Mouse (Mus musculus): Measurements from ENCODE around the gene Nhsl1. TPM values are rescaled to one million over a fixed set of nuclear protein-coding genes. Genes with fewer than 3 reads are reported as not detected.
A peak's percentile ranks its signal among the peaks of the same experiment; 100 is the strongest.
"Not testable (repeated sequence)": the region's sequence is repeated elsewhere in the genome, so short reads cannot be mapped to it uniquely, and the experiment has no call there.

Nhsl1 gene
- polyA plus RNA-seq, 1 experiment from 2014 or later, result 10.9 TPM

- Histone ChIP-seq H3K4me3 (ENCODE audit: low read depth, low read length) (peak overlapping the region; percentile 30), H3K9ac (replicated peaks; ENCODE audit: low read depth, low read length) (0 out of 2 replicates have a peak overlapping the region, but pooled peaks have one; percentile 14), H3K4me2 (replicated peaks; ENCODE audit: low read depth, low read length) (peak overlapping the region; percentile 56), H3K36me3 (ENCODE audit: control insufficient read depth, insufficient read depth, low read length) (no peaks in the 10 kb centered on the region), H3K9me3 (ENCODE audit: control insufficient read depth, low read depth, low read length) (no peaks in the 10 kb centered on the region), H3K27me3 (ENCODE audit: control insufficient read depth, insufficient read depth, low read length) (no peaks in the 10 kb centered on the region), H3K27ac (ENCODE audit: low read length) (no peak overlapping the region), H3K4me1 (ENCODE audit: control insufficient read depth, insufficient read depth, low read length) (no peaks in the 10 kb centered on the region)
- WGBS, result 6% methylated on average over 35 of the region's 35 CpGs
- no peak for ATAC-seq (ENCODE audit: insufficient number of reproducible peaks, insufficient read depth, low FRiP score, low read depth)
These were observed 230.8 kb downstream of the Nhsl1 start for GRCm38 (mm10) chr10:18549321-18550216.

- 85% methylated on average over 9 of the region's 9 CpGs for WGBS
- H3K4me1 ChIP-seq (ENCODE audit: control insufficient read depth, insufficient read depth, low read length); H3K9ac ChIP-seq (replicated peaks; ENCODE audit: low read depth, low read length); H3K4me2 ChIP-seq (replicated peaks; ENCODE audit: low read depth, low read length); ATAC-seq (ENCODE audit: insufficient number of reproducible peaks, insufficient read depth, low FRiP score, low read depth); H3K27ac ChIP-seq (ENCODE audit: low read length); H3K4me3 ChIP-seq (ENCODE audit: low read depth, low read length); H3K9me3 ChIP-seq (ENCODE audit: control insufficient read depth, low read depth, low read length); H3K36me3 ChIP-seq (ENCODE audit: control insufficient read depth, insufficient read depth, low read length); H3K27me3 ChIP-seq (ENCODE audit: control insufficient read depth, insufficient read depth, low read length): not testable (repeated sequence)
These were observed 240.3 kb downstream of the Nhsl1 start for GRCm38 (mm10) chr10:18559076-18559475.

DNA sequence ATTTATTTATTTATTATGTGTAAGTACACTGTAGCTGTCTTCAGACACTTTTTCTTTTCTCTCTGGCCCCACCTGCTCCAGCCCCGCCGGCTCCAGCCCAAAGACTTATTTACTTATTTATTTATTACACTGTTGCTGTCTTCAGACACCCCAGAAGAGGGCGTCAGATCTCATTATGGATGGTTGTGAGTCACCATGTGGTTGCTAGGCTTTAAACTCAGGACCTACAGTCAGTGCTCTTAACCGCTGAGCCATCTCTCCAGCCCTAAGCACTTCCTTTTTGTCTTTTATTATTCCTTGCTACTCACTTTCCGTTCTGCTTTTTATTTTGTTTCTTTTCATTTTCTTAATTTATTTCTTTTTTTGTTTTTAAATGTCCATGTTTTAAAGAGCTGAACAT lies 242.7 kb downstream of the Nhsl1 start:
- no peak for ATAC-seq (ENCODE audit: insufficient number of reproducible peaks, insufficient read depth, low FRiP score, low read depth)
- WGBS, result 49% methylated on average over 5 of the region's 5 CpGs

DNA sequence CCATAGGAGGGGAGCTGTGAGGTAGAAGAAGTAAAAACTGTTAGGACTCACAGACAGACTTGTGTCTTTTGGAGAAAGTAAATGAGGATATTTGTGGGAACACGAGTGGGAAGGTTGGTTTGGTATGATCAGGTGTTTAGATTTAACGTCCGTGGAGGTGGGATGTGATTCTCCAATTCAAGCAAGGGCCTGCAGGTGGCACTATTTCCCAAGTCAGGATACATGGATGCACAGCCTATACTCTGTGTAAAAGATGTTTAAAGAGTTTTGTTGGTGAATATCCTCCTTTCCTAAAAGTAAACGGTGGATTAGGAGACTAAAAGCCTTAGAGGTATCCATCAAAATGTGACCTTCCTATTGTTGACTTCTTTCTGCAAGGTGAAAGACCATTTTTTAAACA lies 244.2 kb downstream of the Nhsl1 start:
- Histone ChIP-seq H3K4me3 (ENCODE audit: low read depth, low read length) (no peak overlapping the region), H3K4me2 (replicated peaks; ENCODE audit: low read depth, low read length) (no peak overlapping the region), H3K36me3 (ENCODE audit: control insufficient read depth, insufficient read depth, low read length) (no peaks in the 10 kb centered on the region), H3K9me3 (ENCODE audit: control insufficient read depth, low read depth, low read length) (no peaks in the 10 kb centered on the region), H3K27me3 (ENCODE audit: control insufficient read depth, insufficient read depth, low read length) (no peaks in the 10 kb centered on the region), H3K9ac (replicated peaks; ENCODE audit: low read depth, low read length) (no peak overlapping the region), H3K27ac (ENCODE audit: low read length) (no peak overlapping the region), H3K4me1 (ENCODE audit: control insufficient read depth, insufficient read depth, low read length) (no peaks in the 10 kb centered on the region)
- 4% methylated on average over 4 of the region's 4 CpGs for WGBS
- ATAC-seq (ENCODE audit: insufficient number of reproducible peaks, insufficient read depth, low FRiP score, low read depth), result no peak

More for the DNA sequence above, 242.7 kb downstream of the Nhsl1 start:
- Histone ChIP-seq H3K36me3 (ENCODE audit: control insufficient read depth, insufficient read depth, low read length) (no peaks in the 10 kb centered on the region), H3K4me2 (replicated peaks; ENCODE audit: low read depth, low read length) (no peak overlapping the region), H3K27ac (ENCODE audit: low read length) (no peak overlapping the region), H3K4me1 (ENCODE audit: control insufficient read depth, insufficient read depth, low read length) (no peaks in the 10 kb centered on the region), H3K9ac (replicated peaks; ENCODE audit: low read depth, low read length) (no peak overlapping the region), H3K9me3 (ENCODE audit: control insufficient read depth, low read depth, low read length) (no peaks in the 10 kb centered on the region), H3K27me3 (ENCODE audit: control insufficient read depth, insufficient read depth, low read length) (no peaks in the 10 kb centered on the region), H3K4me3 (ENCODE audit: low read depth, low read length) (no peak overlapping the region)

GRCm38 (mm10) chr10:18572581-18572980 lies 253.8 kb downstream of the Nhsl1 start:
- no peak overlapping the region for H3K4me3 ChIP-seq (ENCODE audit: low read depth, low read length)
- no peak overlapping the region for H3K4me2 ChIP-seq (replicated peaks; ENCODE audit: low read depth, low read length)
- H3K36me3 ChIP-seq (ENCODE audit: control insufficient read depth, insufficient read depth, low read length), result no peaks in the 10 kb centered on the region
- H3K4me1 ChIP-seq (ENCODE audit: control insufficient read depth, insufficient read depth, low read length), result no peaks in the 10 kb centered on the region
- no peak for ATAC-seq (ENCODE audit: insufficient number of reproducible peaks, insufficient read depth, low FRiP score, low read depth)
- no peaks in the 10 kb centered on the region for H3K27me3 ChIP-seq (ENCODE audit: control insufficient read depth, insufficient read depth, low read length)
- no peaks in the 10 kb centered on the region for H3K9me3 ChIP-seq (ENCODE audit: control insufficient read depth, low read depth, low read length)
- H3K9ac ChIP-seq (replicated peaks; ENCODE audit: low read depth, low read length), result no peak overlapping the region
- 57% methylated on average over 2 of the region's 2 CpGs for WGBS
- H3K27ac ChIP-seq (ENCODE audit: low read length), result no peak overlapping the region

Other genes starting within 250 kb of the Nhsl1 start
- gene Ect2l, start 108.1 kb upstream of the Nhsl1 start, polyA plus RNA-seq (2014; fragmentation: Nextera tagmentation; extraction: Ambion mirVana), result 0.26 TPM in 1 of 2 replicates, not detected in the other
- 11.1 and 14.5 TPM in 2 replicates for gene Ccdc28a, start 84.0 kb upstream of the Nhsl1 start, polyA plus RNA-seq (2014; fragmentation: Nextera tagmentation; extraction: Ambion mirVana)
- gene Hebp2, start 227.1 kb downstream of the Nhsl1 start, polyA plus RNA-seq (2014; fragmentation: Nextera tagmentation; extraction: Ambion mirVana), result 32.1 and 35.4 TPM in 2 replicates